Mouse (Mus musculus) right cerebral cortex, postnatal 4 days (tissue): Measurements from ENCODE around the gene Mup18.
"Not testable (repeated sequence)": the region's sequence is repeated elsewhere in the genome, so short reads cannot be mapped to it uniquely, and the experiment has no call there.

Experiments used
- DNase-seq: peaks from one replicate; pipeline ENCODE4 v3.0.0-alpha.2; 2022

Gene Mup18

DNA sequence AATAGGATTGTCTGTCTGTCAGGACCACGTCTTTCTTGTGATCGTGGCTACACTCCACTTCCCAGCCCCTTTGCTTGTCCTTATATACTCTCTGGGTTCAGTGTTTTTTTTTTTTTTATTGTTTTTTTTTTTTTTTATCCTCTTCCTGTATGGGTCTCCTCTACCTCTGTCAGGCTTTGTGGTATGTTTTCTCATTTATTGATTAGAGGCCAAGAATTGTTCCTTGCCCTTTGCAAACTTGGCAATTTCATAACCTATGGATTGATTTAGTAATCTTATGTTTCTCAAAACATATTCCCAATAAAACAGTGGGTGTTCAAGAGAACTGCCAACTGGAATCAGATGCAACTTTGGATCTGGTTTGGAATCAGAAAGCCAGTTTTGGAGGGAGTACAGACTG lies at the start of gene Mup18:
Gene Mup18 (minus strand): TSS at position 101 of the 400 bp plus-strand sequence.
- DNase-seq: not testable (repeated sequence)

GRCm38 (mm10) chr4:61714296-61714695 lies 40.4 kb upstream of the Mup18 start:
- not testable (repeated sequence) for DNase-seq
